Mouse (Mus musculus) lung, adult 10 weeks (tissue): ENCODE results near the gene Cacna1s. TPM values are rescaled to one million over a fixed set of nuclear protein-coding genes. Genes with fewer than 3 reads are reported as not detected.

Source experiments
- polyA plus RNA-seq: library from polyadenylated mRNA; stranded (reverse); fragments of 350-450 nt; fragmentation: Illumina TruSeq; extraction: RNeasy Lipid Tissue Mini Kit (QIAGEN cat#74804); gene quantifications from one replicate; pipeline ENCODE4 v1.2.3, GENCODE M21; 2014; ENCODE audit warnings: low read depth, low replicate concordance; ENCODE audit not compliant: insufficient read depth

The Cacna1s gene
- polyA plus RNA-seq: 4.9 TPM

GRCm38 (mm10) chr1:136052547-136052946, at the start of gene Cacna1s:
TSS of gene Cacna1s (plus strand) at chr1:136052750.

GRCm38 (mm10) chr1:136006292-136006748, 46.2 kb upstream of the Cacna1s start, which contains the start of gene Igfn1:
TSS of gene Igfn1 (minus strand) at chr1:136006342.

GRCm38 (mm10) chr1:136007211-136008158, 45.1 kb upstream of the Cacna1s start, which contains the start of gene Tmem9:
TSS of gene Tmem9 (plus strand) at chr1:136008150.

GRCm38 (mm10) chr1:136050312-136051012, 2.1 kb upstream of the Cacna1s start, which contains the start of gene Ascl5:
TSS of gene Ascl5 (plus strand) at chr1:136050804.

GRCm38 (mm10) chr1:136130951-136131558, 78.5 kb downstream of the Cacna1s start, which contains the start of gene Kif21b:
TSS of gene Kif21b (plus strand) at chr1:136131389.

Other genes with a start within 250 kb of the Cacna1s start
- gene Lad1, start 234.2 kb upstream of the Cacna1s start, polyA plus RNA-seq: 3.8 TPM
- 177 TPM for gene Tnnt2, start 216.4 kb upstream of the Cacna1s start, polyA plus RNA-seq
- not detected for gene Pkp1, start 133.5 kb upstream of the Cacna1s start, polyA plus RNA-seq
- not detected for gene Igfn1, start 46.4 kb upstream of the Cacna1s start, polyA plus RNA-seq
- 36.9 TPM for gene Tmem9, start 44.6 kb upstream of the Cacna1s start, polyA plus RNA-seq
- not detected for gene Ascl5, start 1.9 kb upstream of the Cacna1s start, polyA plus RNA-seq
- gene Kif21b, start 78.6 kb downstream of the Cacna1s start, polyA plus RNA-seq: 3.2 TPM
- gene Mroh3, start 160.1 kb downstream of the Cacna1s start, polyA plus RNA-seq: not detected
- 0.94 TPM for gene Inava, start 181.5 kb downstream of the Cacna1s start, polyA plus RNA-seq
- not detected for gene Gpr25, start 208.1 kb downstream of the Cacna1s start, polyA plus RNA-seq